Mouse (Mus musculus): ENCODE measurements around the gene Mob4. TPM values are rescaled to one million over a fixed set of nuclear protein-coding genes. Genes with fewer than 3 reads are reported as not detected.

The Mob4 gene
- polyA plus RNA-seq, 2 experiments from 2014 or later = 114 to 124 TPM

DNA sequence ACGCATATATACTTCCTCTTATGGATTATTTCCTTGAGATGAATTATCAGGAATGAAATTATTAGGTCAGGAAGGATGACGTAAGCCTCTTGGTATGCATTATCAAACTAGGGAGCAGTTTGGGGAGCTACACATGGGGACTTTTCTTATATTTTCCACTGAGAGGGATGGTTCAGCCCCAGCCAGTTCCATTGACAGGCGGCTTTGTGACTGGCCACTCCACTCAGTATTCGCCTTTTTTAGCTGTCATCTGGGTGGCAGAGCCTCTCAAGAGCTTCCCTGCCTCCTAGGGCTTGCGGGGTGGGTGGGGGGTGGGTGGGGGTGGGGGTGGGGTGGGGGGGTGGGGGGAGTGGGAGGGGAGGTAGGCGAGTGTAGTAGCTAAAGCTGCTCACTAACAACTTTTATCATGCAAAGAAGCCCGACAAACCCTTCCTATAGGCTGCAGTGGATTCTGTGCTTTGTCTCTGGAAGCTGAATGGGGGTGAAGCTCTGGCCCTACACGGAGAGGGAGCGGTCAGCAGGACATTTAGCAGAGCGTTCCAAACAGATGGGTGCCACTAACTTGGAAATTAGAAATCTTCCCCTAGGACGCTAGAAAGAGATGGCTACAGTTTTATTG is 55.7 kb downstream of the Mob4 start:
- ATAC-seq = no peak

DNA sequence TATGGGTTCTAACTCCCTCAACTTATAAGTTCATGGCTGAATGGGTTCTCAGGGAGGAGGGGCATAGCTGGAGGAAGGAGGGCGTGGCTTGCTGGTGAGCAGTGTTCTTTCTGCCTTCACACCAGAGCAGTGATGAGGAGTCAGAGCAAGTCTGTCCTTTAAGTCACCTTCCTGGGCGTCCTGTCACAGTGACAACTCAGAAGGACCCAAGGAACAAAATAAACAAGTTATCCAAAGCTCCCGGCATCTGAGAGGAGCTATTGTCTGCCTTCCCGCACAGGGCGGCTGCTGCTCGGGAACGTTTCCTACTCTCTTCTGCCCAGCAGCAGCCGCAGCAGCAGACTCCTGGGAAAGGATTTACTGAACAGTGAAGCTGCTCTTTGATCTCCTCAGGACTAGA is 61.0 kb downstream of the Mob4 start:
- ATAC-seq = no peak

DNA sequence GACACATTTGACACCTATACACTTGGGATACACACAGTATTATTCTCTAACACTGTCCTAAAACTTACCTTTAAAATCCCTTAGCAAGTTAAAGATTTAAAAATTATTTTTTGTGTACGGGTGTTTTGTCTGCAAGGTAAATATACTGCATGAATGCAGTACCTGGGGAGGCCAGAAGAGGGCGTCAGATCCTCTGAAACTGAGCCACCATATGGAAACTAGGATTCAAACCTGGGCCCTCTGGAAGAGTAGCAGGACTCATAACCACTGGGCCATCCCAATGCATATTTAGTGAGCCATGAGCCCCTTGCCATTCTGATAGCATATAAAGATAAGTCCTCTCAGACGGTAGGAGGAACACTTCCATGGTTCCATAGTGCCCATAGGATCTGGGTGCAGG is 61.8 kb downstream of the Mob4 start:
- no peak for ATAC-seq

DNA sequence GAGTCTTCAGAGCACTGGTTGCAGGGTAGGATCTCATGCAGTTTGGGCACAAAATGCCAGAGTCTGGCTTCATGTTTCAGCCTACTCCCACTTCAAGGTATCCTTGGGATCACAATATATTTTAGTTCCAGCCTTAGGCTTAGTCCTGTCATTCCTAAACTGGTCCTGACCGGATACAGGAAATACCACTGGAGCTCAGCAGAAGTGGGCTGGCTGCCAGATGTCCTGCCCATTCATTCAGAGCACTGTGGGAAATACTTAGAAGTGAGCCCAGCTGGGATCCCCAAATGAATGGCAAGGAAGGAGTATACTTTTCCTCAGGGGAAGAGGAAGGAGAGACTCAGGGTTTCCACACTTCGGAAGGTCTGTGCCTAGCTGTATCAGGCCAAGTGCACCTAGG is 62.3 kb downstream of the Mob4 start:
- ATAC-seq = no peak

DNA sequence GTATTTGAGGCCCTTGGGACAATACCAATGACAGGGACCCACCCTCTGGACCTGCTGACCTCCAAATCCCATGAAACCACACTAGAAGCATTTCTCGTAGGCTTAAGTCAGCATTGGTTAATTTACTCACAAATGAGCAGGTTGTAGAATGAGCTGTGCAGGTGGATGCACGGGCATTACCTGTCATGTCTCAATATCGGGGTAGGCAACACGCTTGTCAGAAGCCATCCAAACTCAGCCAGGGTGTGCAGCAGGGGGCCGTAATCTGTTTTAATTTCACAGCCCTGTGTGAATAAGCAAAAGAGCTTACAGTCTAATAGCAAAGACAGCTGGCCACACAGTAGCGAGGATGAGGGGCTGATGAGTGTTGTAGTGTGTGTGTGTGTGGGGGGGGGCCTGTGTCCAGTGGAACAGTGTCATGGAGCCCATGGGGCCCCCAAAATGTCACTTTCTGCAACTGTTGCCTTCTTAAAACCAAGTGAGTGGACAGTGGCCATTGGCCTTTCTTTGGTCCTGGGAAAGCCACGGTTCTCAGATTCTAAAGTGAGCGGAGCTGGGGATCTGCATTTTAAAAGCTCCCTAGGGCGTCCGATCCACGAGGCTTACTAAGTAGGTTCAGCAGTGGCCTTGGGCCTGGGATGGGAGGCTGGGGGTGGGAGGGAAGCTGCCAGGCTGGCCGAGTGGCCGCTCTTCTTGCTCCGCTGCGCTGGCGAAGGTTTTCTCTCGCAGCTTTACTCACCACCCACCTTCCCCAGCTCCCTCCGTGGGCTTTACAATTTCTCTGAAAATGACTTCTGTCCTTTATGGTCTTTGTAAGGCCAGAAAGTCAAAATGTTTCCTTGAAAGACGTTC is 63.3 kb downstream of the Mob4 start:
- ATAC-seq = no peak

DNA sequence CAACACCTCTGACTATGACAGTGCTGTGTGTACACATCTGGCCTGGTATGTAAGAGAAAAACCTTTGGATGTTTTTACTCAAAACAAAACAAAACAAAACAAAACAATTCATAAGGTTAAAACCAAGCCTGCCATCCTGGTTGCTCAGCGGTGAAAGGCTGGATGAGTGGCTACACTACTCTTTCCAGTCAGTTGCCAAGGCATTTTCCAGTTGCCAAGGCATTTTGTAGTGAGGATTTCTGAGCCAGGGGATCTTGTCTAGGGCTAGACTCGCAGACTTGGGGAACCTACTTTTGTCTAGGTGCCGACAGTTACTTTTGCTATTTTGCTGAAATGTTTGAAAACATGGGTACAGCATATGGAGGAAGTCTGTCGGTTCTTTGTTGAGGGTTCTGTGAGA is 64.0 kb downstream of the Mob4 start:
- ATAC-seq = no peak

DNA sequence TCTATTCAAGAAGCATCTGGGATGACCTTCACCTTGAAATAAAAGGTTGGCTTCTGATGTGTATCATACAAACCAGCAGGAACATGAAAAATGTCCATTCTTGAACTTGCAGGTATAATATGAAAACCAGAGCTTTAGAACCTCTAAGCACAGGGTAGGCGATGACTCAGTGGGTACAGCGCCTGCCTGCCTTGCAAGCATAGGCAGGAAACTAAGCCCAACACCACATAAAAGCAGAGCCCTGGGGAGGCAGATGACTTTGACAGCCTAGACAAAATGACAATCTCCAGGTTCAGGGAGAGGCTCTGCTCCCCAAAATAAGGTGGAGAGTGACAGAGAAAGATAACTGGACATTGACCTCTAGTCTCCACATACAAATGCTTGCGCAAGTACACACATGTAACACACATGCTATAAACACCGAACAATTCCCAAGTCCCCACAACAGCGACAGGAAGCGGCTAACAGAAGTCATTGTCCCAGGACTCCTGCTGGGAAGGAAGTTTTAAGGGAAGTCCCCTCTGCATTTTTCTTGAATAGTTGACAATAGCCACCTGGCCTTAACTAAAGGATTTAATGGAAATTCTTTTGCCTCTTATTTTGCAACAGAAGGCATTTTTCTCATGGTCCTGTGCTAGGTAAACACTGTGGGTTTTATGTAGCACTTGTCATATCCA is 65.4 kb downstream of the Mob4 start:
- ATAC-seq = peak; percentile 62

DNA sequence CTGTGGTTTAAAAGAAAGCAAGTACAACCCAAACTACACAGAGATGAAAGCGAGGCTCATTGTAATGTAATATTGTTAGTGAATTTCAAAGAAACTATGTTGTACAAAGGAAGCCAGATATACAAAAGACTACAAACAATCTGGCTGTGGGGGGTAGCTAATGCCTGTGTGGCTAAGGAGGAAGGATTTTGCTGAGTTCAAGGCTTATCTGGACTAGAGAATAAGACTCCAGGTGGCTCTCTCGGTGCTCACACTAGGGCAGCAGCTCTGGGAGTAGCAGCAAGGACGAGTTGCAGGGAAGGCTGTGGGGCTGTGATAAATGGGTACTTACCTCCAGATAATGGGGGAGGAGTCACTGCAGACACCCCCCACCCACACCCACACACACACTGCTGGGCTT is 67.7 kb downstream of the Mob4 start:
- ATAC-seq = no peak

DNA sequence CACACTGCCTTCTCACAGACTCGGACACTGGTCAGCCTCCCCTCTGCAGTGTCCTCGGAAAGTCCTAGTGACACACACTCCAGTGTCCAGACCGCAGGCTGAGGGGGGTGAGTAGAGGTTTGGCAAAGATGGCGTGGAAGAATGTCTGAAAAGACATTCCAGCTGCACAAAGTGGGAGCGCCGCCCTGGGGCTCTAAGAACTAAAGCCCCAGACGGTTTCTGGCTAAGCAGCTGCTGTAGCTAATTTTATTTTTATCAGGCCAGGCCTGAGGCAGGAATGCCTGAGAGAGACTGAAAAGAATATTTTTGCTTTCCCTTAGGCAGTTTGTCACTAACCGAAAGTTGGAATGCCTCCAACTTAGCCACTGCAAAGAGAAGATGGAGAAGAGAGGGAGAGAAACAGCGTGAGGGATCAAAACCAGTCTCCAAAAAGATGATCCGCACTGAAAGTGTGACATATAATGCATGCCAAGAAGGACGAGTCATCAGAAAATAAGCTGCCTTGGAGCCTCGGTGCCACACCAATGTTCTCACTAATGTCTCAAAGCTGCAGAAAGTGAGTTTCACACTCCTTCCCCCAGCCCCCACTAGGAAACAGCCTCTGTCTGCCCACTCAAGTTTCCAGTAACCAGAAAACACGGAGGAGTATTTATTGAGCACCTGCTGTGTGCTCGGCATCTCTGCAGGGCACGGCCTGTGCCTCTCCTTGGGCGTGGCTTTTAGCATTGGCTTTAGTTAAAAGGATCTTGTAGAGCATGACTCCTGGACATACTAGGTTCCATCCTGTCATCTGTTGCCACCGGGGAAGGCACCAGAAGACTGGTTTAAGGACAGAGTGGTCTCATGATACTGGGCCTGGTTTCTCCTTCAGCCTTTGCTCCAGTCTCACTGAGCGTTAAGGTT is 71.1 kb downstream of the Mob4 start:
- ATAC-seq = no peak

Other genes with a start within 250 kb of the Mob4 start
- gene Ankrd44, start 204.8 kb upstream of the Mob4 start, polyA plus RNA-seq (2017; shearing (Covaris generic)) = 100 to 1,000 TPM; 167 to 195 TPM
- 100 to 1,000 TPM; 411 to 495 TPM for gene Sf3b1, start 103.8 kb upstream of the Mob4 start, polyA plus RNA-seq (2017; shearing (Covaris generic))
- gene Coq10b, start 78.5 kb upstream of the Mob4 start, polyA plus RNA-seq (2017; shearing (Covaris generic)) = 10 to 100 TPM; 14.8 to 18.2 TPM
- gene Hspe1, start 43.1 kb upstream of the Mob4 start, polyA plus RNA-seq (2017; shearing (Covaris generic)) = 100 to 1,000 TPM; 128 to 193 TPM
- 100 to 1,000 TPM; 145 to 175 TPM for gene Hspd1, start 43.0 kb upstream of the Mob4 start, polyA plus RNA-seq (2017; shearing (Covaris generic))
- gene Rftn2, start 95.6 kb downstream of the Mob4 start, polyA plus RNA-seq (2017; shearing (Covaris generic)) = 1 to 10 TPM; 7.7 to 9.1 TPM
- 1 to 10 TPM; 3.7 to 4.2 TPM for gene Mars2, start 105.9 kb downstream of the Mob4 start, polyA plus RNA-seq (2017; shearing (Covaris generic))
- gene Boll, start 232.2 kb downstream of the Mob4 start, polyA plus RNA-seq (2017; shearing (Covaris generic)) = 1 to 10 TPM in 1 of 2 experiments, under 1 TPM in 1; 0.93 to 1.3 TPM